ENCODE assay signal across 7 mouse cellular contexts in the genomic region with DNA sequence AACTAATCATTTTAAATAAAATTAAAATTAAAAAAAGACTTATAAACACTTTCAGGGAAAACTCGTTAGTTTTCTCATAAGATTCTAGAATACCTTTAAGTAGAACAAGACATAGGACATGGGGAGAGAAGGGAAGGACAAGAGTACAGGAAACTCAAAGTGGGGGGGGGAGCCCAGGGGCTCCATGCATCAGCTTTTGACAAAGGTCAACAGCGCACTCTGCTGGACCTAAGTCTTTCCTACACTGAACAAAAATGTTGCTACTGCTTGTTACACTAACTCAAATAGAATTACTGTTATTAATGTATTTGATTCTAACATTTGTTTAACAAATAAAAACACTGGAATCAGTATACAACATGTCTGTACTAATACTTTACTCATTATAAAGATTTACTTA. TPM values are rescaled to one million over a fixed set of nuclear protein-coding genes. Genes with fewer than 3 reads are reported as not detected.
A peak's percentile ranks its signal among the peaks of the same experiment; 100 is the strongest.
DNase-seq lines count a peak whose midpoint lies in the region; TF ChIP-seq lines count a peak whose summit lies in the region.

No protein-coding gene starts in this region.

- TF ChIP-seq CTCF in layer of hippocampus, adult 2 months (conservative IDR thresholded peaks at IDR 0.05): peak; percentile 92

- no peak overlapping the region for H3K4me3 ChIP-seq in layer of hippocampus, adult 2 months

- no peak overlapping the region for H3K27ac ChIP-seq in layer of hippocampus, adult 2 months

- DNase-seq in 3T3-L1 (ENCODE audit: low read depth, low spot score) (peak; percentile 74), A20 (ENCODE audit: low read depth, low spot score) (peak; percentile 70)
- DNase-seq in adrenal gland, postnatal 36 days: peak; percentile 60 to 64
- peak; percentile 13 to 36 for DNase-seq in frontal cortex, postnatal 25 days (ENCODE audit: low spot score in 2 of 2)
- DNase-seq in layer of hippocampus, adult 2 months (ENCODE audit: low spot score in 2 of 2): peak; percentile 5 to 55
- DNase-seq in mesoderm, embryonic 11.5 days (ENCODE audit: low read depth, low spot score): peak; percentile 58
- peak; percentile 21 for DNase-seq in telencephalon, adult 2 months (ENCODE audit: low read depth, low spot score)

RNA-seq across cellular contexts. Expression of a gene that starts 26.8 kb away (rescaled TPM):
- total RNA-seq in adrenal gland, postnatal 36 days (2021): 1 to 10 TPM; 1.3 to 2.0 TPM
- under 1 TPM; 0.34 to 0.64 TPM for total RNA-seq in layer of hippocampus, adult 2 months (2021)

Comparison
In these comparisons a context has a peak if more than half of its experiments do, and no peak if none do; other contexts are left out.
1. DNase-seq: peak in every context shown above with its lines; median percentile 74 in 3T3-L1; 70 in A20; 62 in adrenal gland, postnatal 36 days; 58 in mesoderm, embryonic 11.5 days; 30 in layer of hippocampus, adult 2 months; 24 in frontal cortex, postnatal 25 days; 21 in telencephalon, adult 2 months.